Mouse (Mus musculus) neural tube, embryonic 13.5 days (tissue): ENCODE measurements at regions not wholly inside any gene's neighbourhood (a gene's known extent, or its start where the extent isn't known, plus 50 kb on each side); places are given as distances from the start of the nearest gene placed in this dataset.

Experiments used
- ATAC-seq: fragments of 200-750 bp; cut with Nextera tagmentation; 2 replicates; pipeline ENCODE4 v1.8.0; 2017; ENCODE audit warnings: low read depth, mild to moderate bottlenecking, moderate TSS enrichment, moderate library complexity
- H3K27ac ChIP-seq: fragments of 300-500 bp; sonication (generic); replicated peaks from 2 replicates; pipeline ENCODE4 v1.5.1; 2015; ENCODE audit warnings: moderate library complexity, mild to moderate bottlenecking, inconsistent platforms
- H3K27me3 ChIP-seq: fragments of 300-500 bp; sonication (generic); 2 replicates; pipeline ENCODE4 v1.6.1; 2015; ENCODE audit warnings: mild to moderate bottlenecking, inconsistent platforms
- H3K36me3 ChIP-seq: fragments of 300-500 bp; sonication (generic); 2 replicates; pipeline ENCODE4 v1.6.1; 2015; ENCODE audit warnings: mild to moderate bottlenecking, inconsistent platforms
- H3K4me1 ChIP-seq: fragments of 300-500 bp; sonication (generic); replicated peaks from 2 replicates; pipeline ENCODE4 v1.6.1; 2015; ENCODE audit warnings: inconsistent platforms
- H3K4me2 ChIP-seq: fragments of 300-500 bp; sonication (generic); 2 replicates; pipeline ENCODE4 v1.6.1; 2015; ENCODE audit warnings: inconsistent platforms, mild to moderate bottlenecking, moderate library complexity
- H3K4me3 ChIP-seq: fragments of 300-500 bp; sonication (generic); 2 replicates; pipeline ENCODE4 v1.5.1; 2015; ENCODE audit warnings: mild to moderate bottlenecking, inconsistent platforms
- H3K9ac ChIP-seq: fragments of 300-500 bp; sonication (generic); 2 replicates; pipeline ENCODE4 v1.6.1; 2015; ENCODE audit warnings: moderate library complexity, mild to moderate bottlenecking, inconsistent platforms
- H3K9me3 ChIP-seq: fragments of 300-500 bp; sonication (generic); 2 replicates; pipeline ENCODE4 v1.6.1; 2016; ENCODE audit warnings: inconsistent platforms
- WGBS: fragments of 180-500 bp; shearing (Covaris S2); methylation state at CpG from one replicate; pipeline ENCODE4 v1.1.7; 2015; 5-methylcytosine and 5-hydroxymethylcytosine counted together

- WGBS, result 90% methylated on average over 5 of the region's 5 CpGs
- Histone ChIP-seq H3K4me3 (no peak overlapping the region), H3K9me3 (peaks cover 19% of the 10 kb centered on the region), H3K27me3 (no peaks in the 10 kb centered on the region), H3K4me2 (no peak overlapping the region), H3K4me1 (no peaks in the 10 kb centered on the region), H3K36me3 (no peaks in the 10 kb centered on the region), H3K9ac (no peak overlapping the region), H3K27ac (no peak overlapping the region)
- no peak for ATAC-seq
Observed at GRCm38 (mm10) chr4:94427581-94427980, 128.8 kb upstream of the Gm10306 start.

- Histone ChIP-seq H3K4me3 (no peak overlapping the region), H3K27ac (no peak overlapping the region), H3K4me2 (no peak overlapping the region), H3K4me1 (no peaks in the 10 kb centered on the region), H3K9ac (no peak overlapping the region), H3K36me3 (no peaks in the 10 kb centered on the region), H3K27me3 (no peaks in the 10 kb centered on the region), H3K9me3 (peaks cover 19% of the 10 kb centered on the region)
- no peak for ATAC-seq
- WGBS, result 77% methylated on average over 3 of the region's 3 CpGs
Observed at GRCm38 (mm10) chr4:94432005-94432404, 124.3 kb upstream of the Gm10306 start.

- Histone ChIP-seq H3K27ac (no peak overlapping the region), H3K4me3 (no peak overlapping the region), H3K4me1 (no peaks in the 10 kb centered on the region), H3K9me3 (no peaks in the 10 kb centered on the region), H3K27me3 (no peaks in the 10 kb centered on the region), H3K9ac (no peak overlapping the region), H3K4me2 (no peak overlapping the region), H3K36me3 (no peaks in the 10 kb centered on the region)
- no peak for ATAC-seq
- 83% methylated on average over 10 of the region's 10 CpGs for WGBS
Observed at GRCm38 (mm10) chr4:94437717-94438435, 118.5 kb upstream of the Gm10306 start.

- H3K27ac ChIP-seq, result no peak overlapping the region
- no peak overlapping the region for H3K9ac ChIP-seq
- no peaks in the 10 kb centered on the region for H3K36me3 ChIP-seq
- WGBS, result 80% methylated on average over 6 of the region's 6 CpGs
- H3K4me1 ChIP-seq, result no peaks in the 10 kb centered on the region
- ATAC-seq, result no peak
- no peaks in the 10 kb centered on the region for H3K9me3 ChIP-seq
- no peak overlapping the region for H3K4me3 ChIP-seq
- H3K4me2 ChIP-seq, result no peak overlapping the region
- H3K27me3 ChIP-seq, result no peaks in the 10 kb centered on the region
Observed at GRCm38 (mm10) chr4:94439159-94439836, 117.0 kb upstream of the Gm10306 start.

DNA sequence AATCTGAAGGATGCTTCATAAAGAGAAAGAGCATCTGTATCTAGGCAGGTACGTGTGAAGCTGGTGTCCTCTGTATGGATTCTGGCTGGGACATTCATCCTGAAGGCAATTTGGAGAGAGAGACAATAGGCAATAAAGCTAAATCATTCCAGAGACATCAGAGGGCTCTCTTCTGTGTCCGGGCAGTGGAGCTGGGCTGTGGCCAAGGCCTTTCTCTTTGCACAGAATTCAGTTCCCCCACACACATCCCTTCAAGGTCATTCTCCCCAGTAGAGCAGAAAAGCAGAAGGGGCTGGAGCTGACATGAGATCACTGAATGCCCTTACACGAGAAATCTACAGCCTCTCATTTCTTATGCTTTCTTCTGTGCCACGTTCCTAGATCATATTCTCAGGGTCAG lies 109.7 kb upstream of the Gm10306 start:
- 15% methylated on average over 4 of the region's 4 CpGs for WGBS

More for the DNA sequence above, 109.7 kb upstream of the Gm10306 start:
- ATAC-seq, result no peak; the same call in 1 of the 2 replicates
- Histone ChIP-seq H3K27ac (no peak overlapping the region), H3K9me3 (no peaks in the 10 kb centered on the region), H3K36me3 (no peaks in the 10 kb centered on the region), H3K4me3 (no peak overlapping the region), H3K4me2 (no peak overlapping the region), H3K9ac (no peak overlapping the region), H3K4me1 (peaks cover 6% of the 10 kb centered on the region), H3K27me3 (no peaks in the 10 kb centered on the region)
